In the genomic region with DNA sequence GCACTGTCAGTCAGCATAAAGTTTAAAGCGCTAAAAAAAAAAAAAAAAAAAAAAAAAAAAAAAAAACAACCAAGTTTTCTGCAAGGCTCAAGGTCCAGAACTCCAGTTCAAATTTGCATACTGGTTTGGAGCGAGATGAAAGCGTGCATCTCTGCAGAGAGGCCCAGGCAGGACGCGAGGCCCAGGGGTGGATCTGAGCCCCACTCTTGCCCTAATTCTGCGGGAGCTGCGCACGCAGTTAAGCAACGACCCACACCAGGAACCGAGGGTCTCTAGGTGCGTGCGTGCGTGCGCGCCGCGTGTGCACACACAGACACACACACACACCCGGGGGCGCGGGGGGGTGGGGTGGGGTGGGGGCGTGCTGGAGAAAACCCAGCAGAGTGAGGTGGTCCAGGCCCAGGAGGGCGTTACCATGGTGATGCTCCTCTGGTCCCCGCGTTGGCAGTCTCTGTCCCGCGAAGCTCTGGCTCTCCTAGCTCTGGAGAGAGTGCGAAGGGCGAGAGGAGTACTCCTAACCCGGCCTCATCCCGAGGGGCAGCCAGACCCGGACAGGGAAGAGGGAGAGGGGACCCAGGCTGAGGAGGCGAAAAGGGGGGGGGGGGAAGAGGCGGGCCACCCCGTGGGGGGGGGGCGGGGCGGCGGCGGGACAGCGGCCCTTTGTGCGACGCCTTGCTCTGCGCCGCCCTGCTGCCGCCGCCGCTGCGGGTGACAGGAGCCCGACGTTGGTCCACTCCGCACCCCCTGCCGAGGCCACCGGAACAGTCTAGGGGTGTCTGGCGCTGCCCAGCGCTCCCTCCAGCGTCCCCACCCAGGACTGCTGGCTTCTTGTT, we compare ENCODE assay signal across 8 mouse cellular contexts. TPM values are rescaled to one million over a fixed set of nuclear protein-coding genes. Genes with fewer than 3 reads are reported as not detected.
DNase-seq lines count a peak whose midpoint lies in the region; ATAC-seq and TF ChIP-seq lines count a peak whose summit lies in the region.

A gene (minus strand): TSS at position 553 of the 833 bp plus-strand sequence.

- no peaks in the 10 kb centered on the region for H3K36me3 ChIP-seq in lung, embryonic 14.5 days (ENCODE audit: insufficient read depth)
- no peaks in the 10 kb centered on the region for H3K36me3 ChIP-seq in limb, embryonic 12.5 days
- no peaks in the 10 kb centered on the region for H3K36me3 ChIP-seq in neural tube, embryonic 12.5 days

- H3K4me1 ChIP-seq in lung, embryonic 14.5 days (ENCODE audit: insufficient read depth), result peaks cover 19% of the 10 kb centered on the region; the same call in 1 of the 2 replicates
- peaks cover 36% of the 10 kb centered on the region for H3K4me1 ChIP-seq in limb, embryonic 12.5 days (replicated peaks)
- peaks cover 25% of the 10 kb centered on the region for H3K4me1 ChIP-seq in neural tube, embryonic 12.5 days

- peak; percentile 78 for ATAC-seq in lung, embryonic 14.5 days (ENCODE audit: insufficient read depth)
- ATAC-seq in limb, embryonic 12.5 days (ENCODE audit: insufficient number of reproducible peaks, insufficient read depth, low FRiP score, low TSS enrichment, low read depth), result peak; percentile 82
- peak; percentile 81 for ATAC-seq in neural tube, embryonic 12.5 days (ENCODE audit: low FRiP score, low read depth)

- TF ChIP-seq CTCF in lung, embryonic 14.5 days (IDR thresholded peaks at IDR 0.05; ENCODE audit: low read depth), result 0 out of 2 replicates have a peak, but pooled peaks have one; percentile 26

- under 1% methylated on average over 48 of the region's 55 CpGs for WGBS in lung, embryonic 14.5 days
- WGBS in limb, embryonic 12.5 days, result under 1% methylated on average over 44 of the region's 55 CpGs
- WGBS in neural tube, embryonic 12.5 days, result under 1% methylated on average over 45 of the region's 55 CpGs

- peak within 1 kb of the TSS; percentile 65 for H3K27ac ChIP-seq in lung, embryonic 14.5 days (ENCODE audit: low read depth)
- peak within 1 kb of the TSS; percentile 86 for H3K27ac ChIP-seq in limb, embryonic 12.5 days
- H3K27ac ChIP-seq in neural tube, embryonic 12.5 days, result no peak within 1 kb of the TSS

- H3K4me3 ChIP-seq in lung, embryonic 14.5 days (ENCODE audit: low read depth, low read length), result peak within 1 kb of the TSS; percentile 51
- peak within 1 kb of the TSS; percentile 55 for H3K4me3 ChIP-seq in limb, embryonic 12.5 days (replicated peaks)
- H3K4me3 ChIP-seq in neural tube, embryonic 12.5 days, result peak within 1 kb of the TSS; percentile 40

- peak within 1 kb of the TSS; percentile 52 for H3K9ac ChIP-seq in lung, embryonic 14.5 days
- H3K9ac ChIP-seq in limb, embryonic 12.5 days (replicated peaks), result peak within 1 kb of the TSS; percentile 75
- H3K9ac ChIP-seq in neural tube, embryonic 12.5 days, result peak within 1 kb of the TSS; percentile 58

- peak within 1 kb of the TSS; percentile 92 for H3K4me2 ChIP-seq in lung, embryonic 14.5 days
- peak within 1 kb of the TSS; percentile 90 for H3K4me2 ChIP-seq in limb, embryonic 12.5 days
- peak within 1 kb of the TSS; percentile 91 for H3K4me2 ChIP-seq in neural tube, embryonic 12.5 days (replicated peaks)

- H3K27me3 ChIP-seq in lung, embryonic 14.5 days (ENCODE audit: insufficient read depth, low read length), result no peaks in the 10 kb centered on the region
- H3K27me3 ChIP-seq in limb, embryonic 12.5 days, result peaks cover 11% of the 10 kb centered on the region; the same call in 1 of the 2 replicates
- H3K27me3 ChIP-seq in neural tube, embryonic 12.5 days (replicated peaks), result no peaks in the 10 kb centered on the region

- intact Hi-C loops in heart, postnatal 14 days (cut with DNase I), result no loop called here

- peak; percentile 75 for DNase-seq in lung, embryonic 14.5 days
- no peak for DNase-seq in lung, adult 18-20 months
- DNase-seq in embryo, embryonic 10 days (ENCODE audit: low spot score), result peak; percentile 78
- DNase-seq in heart, postnatal 14 days, result peak; percentile 42 to 49
- DNase-seq in thymus, postnatal 36 days, result no peak
- no peak for DNase-seq in urinary bladder, postnatal 4 days (ENCODE audit: low spot score in 2 of 2)

- H3K9me3 ChIP-seq in lung, embryonic 14.5 days (ENCODE audit: low read depth, low read length), result no peaks in the 10 kb centered on the region
- H3K9me3 ChIP-seq in limb, embryonic 12.5 days, result no peaks in the 10 kb centered on the region; the same call in 1 of the 2 replicates
- no peaks in the 10 kb centered on the region for H3K9me3 ChIP-seq in neural tube, embryonic 12.5 days

RNA-seq across cellular contexts. Expression of the gene that starts here (rescaled TPM):
- polyA plus RNA-seq in lung, embryonic 14.5 days (2014; fragmentation: Nextera tagmentation; extraction: Ambion mirVana), result 6.4 and 9.1 TPM in 2 replicates
- 1 to 10 TPM; 7.0 to 7.4 TPM for total RNA-seq in heart, postnatal 14 days (2021)
- 10.2 TPM in 2 replicates for polyA plus RNA-seq in limb, embryonic 12.5 days (2016; fragmentation: Nextera tagmentation; extraction: Ambion mirVana)
- polyA plus RNA-seq in neural tube, embryonic 12.5 days (2016; fragmentation: Nextera tagmentation; extraction: Ambion mirVana), result 5.0 and 5.1 TPM in 2 replicates

Comparison
In these comparisons a context has a peak if more than half of its experiments do, and no peak if none do; other contexts are left out.
1. DNase-seq: peak in lung, embryonic 14.5 days (single experiment), embryo, embryonic 10 days (single experiment) and heart, postnatal 14 days (2 of 2); none in lung, adult 18-20 months (0 of 2), thymus, postnatal 36 days (0 of 2) and urinary bladder, postnatal 4 days (0 of 2).
2. Peak in every context shown above with its lines, with median percentiles within 50 percentile points of each other: ATAC-seq, H3K4me2 ChIP-seq, H3K4me3 ChIP-seq and H3K9ac ChIP-seq.